Mouse (Mus musculus): Measurements from ENCODE around the gene Acacb. TPM values are rescaled to one million over a fixed set of nuclear protein-coding genes. Genes with fewer than 3 reads are reported as not detected.

The Acacb gene
- polyA plus RNA-seq, 1 experiment from 2014 or later: 4.5 TPM

GRCm38 (mm10) chr5:114116586-114116985 lies 29.7 kb upstream of the Acacb start:
- Histone ChIP-seq H3K9ac (ENCODE audit: low read length) (no peak overlapping the region), H3K9me3 (ENCODE audit: control insufficient read depth, low read length) (no peaks in the 10 kb centered on the region), H3K4me3 (ENCODE audit: low read depth, low read length) (no peak overlapping the region), H3K4me2 (ENCODE audit: low read depth, severe bottlenecking) (no peak overlapping the region), H3K36me3 (ENCODE audit: control insufficient read depth, insufficient read depth, low read length) (peaks cover 17% of the 10 kb centered on the region; the same call in 1 of the 2 replicates), H3K27ac (replicated peaks; ENCODE audit: low read depth, low read length) (no peak overlapping the region), H3K27me3 (ENCODE audit: control insufficient read depth, insufficient read depth, low read length) (no peaks in the 10 kb centered on the region), H3K4me1 (ENCODE audit: control insufficient read depth, insufficient read depth, low read length) (0 out of 2 replicates have a peak, but pooled peaks cover 2% of the 10 kb centered on the region)
- ATAC-seq (ENCODE audit: insufficient number of reproducible peaks, low FRiP score, low TSS enrichment, low read depth): no peak
- no peak for DNase-seq (ENCODE audit: low spot score)
- 85% methylated on average over 7 of the region's 7 CpGs for WGBS

GRCm38 (mm10) chr5:114119806-114120205 lies 26.5 kb upstream of the Acacb start:
- no peak overlapping the region for H3K4me2 ChIP-seq (ENCODE audit: low read depth, severe bottlenecking)
- DNase-seq (ENCODE audit: low spot score): no peak
- peaks cover 13% of the 10 kb centered on the region; the same call in 1 of the 2 replicates for H3K36me3 ChIP-seq (ENCODE audit: control insufficient read depth, insufficient read depth, low read length)
- H3K27ac ChIP-seq (replicated peaks; ENCODE audit: low read depth, low read length): no peak overlapping the region
- 89% methylated on average over 4 of the region's 4 CpGs for WGBS
- H3K4me3 ChIP-seq (ENCODE audit: low read depth, low read length): no peak overlapping the region
- no peak for ATAC-seq (ENCODE audit: insufficient number of reproducible peaks, low FRiP score, low TSS enrichment, low read depth)
- no peak overlapping the region for H3K9ac ChIP-seq (ENCODE audit: low read length)
- 0 out of 2 replicates have a peak, but pooled peaks cover 2% of the 10 kb centered on the region for H3K4me1 ChIP-seq (ENCODE audit: control insufficient read depth, insufficient read depth, low read length)
- no peaks in the 10 kb centered on the region for H3K9me3 ChIP-seq (ENCODE audit: control insufficient read depth, low read length)
- H3K27me3 ChIP-seq (ENCODE audit: control insufficient read depth, insufficient read depth, low read length): no peaks in the 10 kb centered on the region

GRCm38 (mm10) chr5:114126008-114126407 lies 20.3 kb upstream of the Acacb start:
- H3K4me3 ChIP-seq (ENCODE audit: low read depth, low read length): no peak overlapping the region
- H3K4me1 ChIP-seq (ENCODE audit: control insufficient read depth, insufficient read depth, low read length): no peaks in the 10 kb centered on the region
- no peaks in the 10 kb centered on the region for H3K9me3 ChIP-seq (ENCODE audit: control insufficient read depth, low read length)
- 95% methylated on average over 3 of the region's 3 CpGs for WGBS
- ATAC-seq (ENCODE audit: insufficient number of reproducible peaks, low FRiP score, low TSS enrichment, low read depth) (no peak), DNase-seq (ENCODE audit: low spot score) (no peak)
- no peak overlapping the region for H3K9ac ChIP-seq (ENCODE audit: low read length)
- H3K4me2 ChIP-seq (ENCODE audit: low read depth, severe bottlenecking): no peak overlapping the region
- H3K27ac ChIP-seq (replicated peaks; ENCODE audit: low read depth, low read length): no peak overlapping the region
- H3K36me3 ChIP-seq (ENCODE audit: control insufficient read depth, insufficient read depth, low read length): 0 out of 2 replicates have a peak, but pooled peaks cover 2% of the 10 kb centered on the region
- no peaks in the 10 kb centered on the region for H3K27me3 ChIP-seq (ENCODE audit: control insufficient read depth, insufficient read depth, low read length)

GRCm38 (mm10) chr5:114126499-114127244 lies 19.7 kb upstream of the Acacb start:
- no peak overlapping the region for H3K4me3 ChIP-seq (ENCODE audit: low read depth, low read length)
- no peak overlapping the region for H3K9ac ChIP-seq (ENCODE audit: low read length)
- H3K27me3 ChIP-seq (ENCODE audit: control insufficient read depth, insufficient read depth, low read length): no peaks in the 10 kb centered on the region
- ATAC-seq (ENCODE audit: insufficient number of reproducible peaks, low FRiP score, low TSS enrichment, low read depth): no peak
- DNase-seq (ENCODE audit: low spot score): no peak
- H3K36me3 ChIP-seq (ENCODE audit: control insufficient read depth, insufficient read depth, low read length): 0 out of 2 replicates have a peak, but pooled peaks cover 2% of the 10 kb centered on the region
- H3K4me1 ChIP-seq (ENCODE audit: control insufficient read depth, insufficient read depth, low read length): peaks cover 3% of the 10 kb centered on the region; the same call in 1 of the 2 replicates
- no peak overlapping the region for H3K27ac ChIP-seq (replicated peaks; ENCODE audit: low read depth, low read length)
- WGBS: 90% methylated on average over 7 of the region's 7 CpGs
- H3K9me3 ChIP-seq (ENCODE audit: control insufficient read depth, low read length): no peaks in the 10 kb centered on the region
- H3K4me2 ChIP-seq (ENCODE audit: low read depth, severe bottlenecking): peak overlapping the region; percentile 85; the same call in 1 of the 2 replicates

GRCm38 (mm10) chr5:114127374-114128349 lies 18.7 kb upstream of the Acacb start, which contains the start of gene Alkbh2:
TSS of gene Alkbh2 (minus strand) at chr5:114128218.
- H3K9me3 ChIP-seq (ENCODE audit: control insufficient read depth, low read length): no peaks in the 10 kb centered on the region
- H3K9ac ChIP-seq (ENCODE audit: low read length): peak within 1 kb of the TSS; percentile 76
- peak within 1 kb of the TSS; percentile 63 for H3K4me3 ChIP-seq (ENCODE audit: low read depth, low read length)
- peak within 1 kb of the TSS; percentile 84 for H3K27ac ChIP-seq (replicated peaks; ENCODE audit: low read depth, low read length)
- under 1% methylated on average over 69 of the region's 69 CpGs for WGBS
- peaks cover 9% of the 10 kb centered on the region for H3K4me1 ChIP-seq (ENCODE audit: control insufficient read depth, insufficient read depth, low read length)
- 0 out of 2 replicates have a peak, but pooled peaks have one; percentile 11 for ATAC-seq (ENCODE audit: insufficient number of reproducible peaks, low FRiP score, low TSS enrichment, low read depth)
- no peaks in the 10 kb centered on the region for H3K27me3 ChIP-seq (ENCODE audit: control insufficient read depth, insufficient read depth, low read length)
- peak; percentile 97 for DNase-seq (ENCODE audit: low spot score)
- peak within 1 kb of the TSS; percentile 85 for H3K4me2 ChIP-seq (ENCODE audit: low read depth, severe bottlenecking)
- H3K36me3 ChIP-seq (ENCODE audit: control insufficient read depth, insufficient read depth, low read length): 0 out of 2 replicates have a peak, but pooled peaks cover 2% of the 10 kb centered on the region

GRCm38 (mm10) chr5:114129550-114130210 lies 16.7 kb upstream of the Acacb start:
- Histone ChIP-seq H3K36me3 (ENCODE audit: control insufficient read depth, insufficient read depth, low read length) (no peaks in the 10 kb centered on the region), H3K27me3 (ENCODE audit: control insufficient read depth, insufficient read depth, low read length) (no peaks in the 10 kb centered on the region), H3K4me2 (ENCODE audit: low read depth, severe bottlenecking) (peak overlapping the region; percentile 84), H3K4me1 (ENCODE audit: control insufficient read depth, insufficient read depth, low read length) (peaks cover 10% of the 10 kb centered on the region), H3K9me3 (ENCODE audit: control insufficient read depth, low read length) (no peaks in the 10 kb centered on the region), H3K4me3 (ENCODE audit: low read depth, low read length) (peak overlapping the region; percentile 71), H3K9ac (ENCODE audit: low read length) (0 out of 2 replicates have a peak overlapping the region, but pooled peaks have one; percentile 70), H3K27ac (replicated peaks; ENCODE audit: low read depth, low read length) (no peak overlapping the region)
- DNase-seq (ENCODE audit: low spot score) (no peak), ATAC-seq (ENCODE audit: insufficient number of reproducible peaks, low FRiP score, low TSS enrichment, low read depth) (no peak)
- WGBS: 80% methylated on average over 15 of the region's 15 CpGs

GRCm38 (mm10) chr5:114130211-114130605 lies 16.1 kb upstream of the Acacb start, which contains the start of gene Ung:
TSS of gene Ung (plus strand) at chr5:114130386.
- peaks cover 10% of the 10 kb centered on the region for H3K4me1 ChIP-seq (ENCODE audit: control insufficient read depth, insufficient read depth, low read length)
- peak; percentile 32 for ATAC-seq (ENCODE audit: insufficient number of reproducible peaks, low FRiP score, low TSS enrichment, low read depth)
- peak within 1 kb of the TSS; percentile 84 for H3K4me2 ChIP-seq (ENCODE audit: low read depth, severe bottlenecking)
- H3K27me3 ChIP-seq (ENCODE audit: control insufficient read depth, insufficient read depth, low read length): no peaks in the 10 kb centered on the region
- peak within 1 kb of the TSS; percentile 71 for H3K4me3 ChIP-seq (ENCODE audit: low read depth, low read length)
- 1% methylated on average over 27 of the region's 29 CpGs for WGBS
- H3K36me3 ChIP-seq (ENCODE audit: control insufficient read depth, insufficient read depth, low read length): no peaks in the 10 kb centered on the region
- 0 out of 2 replicates have a peak within 1 kb of the TSS, but pooled peaks have one; percentile 30 for H3K27ac ChIP-seq (replicated peaks; ENCODE audit: low read depth, low read length)
- peak within 1 kb of the TSS; percentile 70 for H3K9ac ChIP-seq (ENCODE audit: low read length)
- H3K9me3 ChIP-seq (ENCODE audit: control insufficient read depth, low read length): no peaks in the 10 kb centered on the region
- peak; percentile 87 for DNase-seq (ENCODE audit: low spot score)

All from limb, embryonic 11.5 days (tissue).